Mouse (Mus musculus) heart, postnatal 14 days (tissue): ENCODE results near the gene Syt7. TPM values are rescaled to one million over a fixed set of nuclear protein-coding genes. Genes with fewer than 3 reads are reported as not detected.

ENCODE experiments used
- total RNA-seq, 2 experiments: library from RNA; stranded (reverse); gene quantifications; 2 replicates each; pipeline ENCODE4 v1.2.3; 2021

Gene Syt7
- total RNA-seq, 2 experiments from 2014 or later = 35.0 to 39.4 TPM

Other genes with a start within 250 kb of the Syt7 start
- 10 to 100 TPM; 23.4 to 23.5 TPM for gene Fads1, start 206.2 kb upstream of the Syt7 start, total RNA-seq
- 100 to 1,000 TPM; 149 to 153 TPM for gene Tmem258, start 185.1 kb upstream of the Syt7 start, total RNA-seq
- 1 to 10 TPM; 5.4 to 8.1 TPM for gene Fen1, start 184.9 kb upstream of the Syt7 start, total RNA-seq
- 1 to 10 TPM; 7.6 to 7.7 TPM for gene Myrf, start 148.3 kb upstream of the Syt7 start, total RNA-seq
- gene Dagla, start 84.2 kb upstream of the Syt7 start, total RNA-seq = 1 to 10 TPM; 3.0 to 3.5 TPM
- 1 to 10 TPM; 1.4 to 2.6 TPM for gene Lrrc10b, start 68.4 kb downstream of the Syt7 start, total RNA-seq
- under 1 TPM; 0.32 to 0.48 TPM for gene Ppp1r32, start 93.8 kb downstream of the Syt7 start, total RNA-seq
- gene Cpsf7, start 136.2 kb downstream of the Syt7 start, total RNA-seq = 10 to 100 TPM; 35.3 to 36.4 TPM
- gene Sdhaf2, start 137.1 kb downstream of the Syt7 start, total RNA-seq = 10 to 100 TPM; 64.1 to 78.7 TPM
- gene Tmem216, start 167.1 kb downstream of the Syt7 start, total RNA-seq = 1 to 10 TPM; 3.9 to 4.7 TPM
- 10 to 100 TPM; 10.2 to 11.3 TPM for gene Cyb561a3, start 188.1 kb downstream of the Syt7 start, total RNA-seq
- 1 to 10 TPM; 3.2 to 4.4 TPM for gene Tmem138, start 188.3 kb downstream of the Syt7 start, total RNA-seq
- gene Ddb1, start 216.2 kb downstream of the Syt7 start, total RNA-seq = 100 to 1,000 TPM; 181 to 185 TPM
- 10 to 100 TPM in 1 of 2 experiments, 1 to 10 TPM in 1; 8.2 to 10.1 TPM for gene Tkfc, start 216.6 kb downstream of the Syt7 start, total RNA-seq
- under 1 TPM in 1 of 2 experiments, not detected in 1; 0.45 TPM for gene Vwce, start 245.1 kb downstream of the Syt7 start, total RNA-seq